Mouse (Mus musculus) hindbrain, embryonic 14.5 days (tissue): ENCODE data around the gene Sh3bgr. TPM values are rescaled to one million over a fixed set of nuclear protein-coding genes. Genes with fewer than 3 reads are reported as not detected.

Experiments
- ATAC-seq: fragments of 200-750 bp; cut with Nextera tagmentation; 2 replicates; pipeline ENCODE4 v1.8.0; 2017; ENCODE audit warnings: moderate number of reproducible peaks, mild to moderate bottlenecking, moderate TSS enrichment, moderate library complexity; ENCODE audit not compliant: low FRiP score
- DNase-seq: peaks from one replicate; pipeline ENCODE4 v3.0.0-alpha.2; 2015; ENCODE audit warnings: low spot score
- H3K27ac ChIP-seq: fragments of 300-500 bp; sonication (generic); 2 replicates; pipeline ENCODE4 v1.5.1; 2014; ENCODE audit warnings: mild to moderate bottlenecking, moderate library complexity
- H3K27me3 ChIP-seq: fragments of 300-500 bp; sonication (generic); 2 replicates; pipeline ENCODE4 v1.6.1; 2014; ENCODE audit warnings: mild to moderate bottlenecking, low read length, mixed read lengths; ENCODE audit not compliant: control insufficient read depth, insufficient read depth
- H3K36me3 ChIP-seq: fragments of 300-500 bp; sonication (generic); replicated peaks from 2 replicates; pipeline ENCODE4 v1.6.1; 2014; ENCODE audit not compliant: control insufficient read depth, insufficient read depth
- H3K4me1 ChIP-seq: fragments of 300-500 bp; sonication (generic); replicated peaks from 2 replicates; pipeline ENCODE4 v1.6.1; 2014; ENCODE audit warnings: antibody characterized with exemption, low read length, mixed read lengths; ENCODE audit not compliant: control insufficient read depth, insufficient read depth
- H3K4me2 ChIP-seq: fragments of 300-500 bp; sonication (generic); replicated peaks from 2 replicates; pipeline ENCODE4 v1.6.1; 2014; ENCODE audit warnings: mild to moderate bottlenecking, moderate library complexity
- H3K4me3 ChIP-seq: fragments of 300-500 bp; sonication (generic); replicated peaks from 2 replicates; pipeline ENCODE4 v1.5.1; 2014; ENCODE audit warnings: mild to moderate bottlenecking, low read length
- H3K9ac ChIP-seq: fragments of 300-500 bp; sonication (generic); 2 replicates; pipeline ENCODE4 v1.6.1; 2014
- H3K9me3 ChIP-seq: fragments of 300-500 bp; sonication (generic); 2 replicates; pipeline ENCODE4 v1.6.1; 2016; ENCODE audit warnings: low read length; ENCODE audit not compliant: control insufficient read depth
- WGBS: fragments of 180-500 bp; shearing (Covaris S2); extraction: QIAGEN DNeasy Blood & Tissue Kit; methylation state at CpG from one replicate; pipeline ENCODE4 v1.1.7; 2014; 5-methylcytosine and 5-hydroxymethylcytosine counted together
- polyA plus RNA-seq: library from polyadenylated mRNA; unstranded; fragments of >200 nt; fragmentation: Nextera tagmentation; extraction: Ambion mirVana; gene quantifications from 2 replicates; pipeline ENCODE4 v1.2.1, GENCODE M21; 2014

Sh3bgr gene
- polyA plus RNA-seq, 1 experiment from 2014 or later: 1.3 TPM

GRCm38 (mm10) chr16:96160927-96161326 is 39.3 kb upstream of the Sh3bgr start:
- Histone ChIP-seq H3K4me1 (peaks cover 12% of the 10 kb centered on the region), H3K27ac (no peak overlapping the region), H3K9ac (no peak overlapping the region), H3K9me3 (no peaks in the 10 kb centered on the region), H3K36me3 (peaks cover 4% of the 10 kb centered on the region), H3K27me3 (no peaks in the 10 kb centered on the region), H3K4me2 (no peak overlapping the region), H3K4me3 (no peak overlapping the region)
- 74% methylated on average over 1 of the region's 1 CpGs for WGBS
- no peak for ATAC-seq
- no peak for DNase-seq

- WGBS: 91% methylated on average over 4 of the region's 4 CpGs
- ATAC-seq (no peak), DNase-seq (no peak)
- no peak overlapping the region for H3K27ac ChIP-seq
- H3K9me3 ChIP-seq: no peaks in the 10 kb centered on the region
- H3K9ac ChIP-seq: no peak overlapping the region
- H3K4me2 ChIP-seq: no peak overlapping the region
- H3K4me3 ChIP-seq: no peak overlapping the region
- H3K36me3 ChIP-seq: peaks cover under 1% of the 10 kb centered on the region; the same call in 1 of the 2 replicates
- peaks cover 12% of the 10 kb centered on the region for H3K4me1 ChIP-seq
- no peaks in the 10 kb centered on the region for H3K27me3 ChIP-seq
Measured at GRCm38 (mm10) chr16:96161336-96161735, 38.9 kb upstream of the Sh3bgr start.

- DNase-seq: no peak
- no peaks in the 10 kb centered on the region for H3K36me3 ChIP-seq
- WGBS: 82% methylated on average over 4 of the region's 4 CpGs
Measured at GRCm38 (mm10) chr16:96165723-96166264, 34.5 kb upstream of the Sh3bgr start.

GRCm38 (mm10) chr16:96168837-96169236 is 31.4 kb upstream of the Sh3bgr start:
- no peak for DNase-seq
- H3K4me2 ChIP-seq: no peak overlapping the region
- H3K27me3 ChIP-seq: no peaks in the 10 kb centered on the region

More at GRCm38 (mm10) chr16:96165723-96166264, 34.5 kb upstream of the Sh3bgr start:
- Histone ChIP-seq H3K9me3 (no peaks in the 10 kb centered on the region), H3K4me2 (no peak overlapping the region), H3K27ac (no peak overlapping the region), H3K4me3 (no peak overlapping the region), H3K4me1 (no peaks in the 10 kb centered on the region), H3K9ac (no peak overlapping the region), H3K27me3 (no peaks in the 10 kb centered on the region)
- ATAC-seq: no peak

GRCm38 (mm10) chr16:96173648-96174047 is 26.6 kb upstream of the Sh3bgr start:
- no peaks in the 10 kb centered on the region for H3K36me3 ChIP-seq
- no peaks in the 10 kb centered on the region for H3K4me1 ChIP-seq
- no peaks in the 10 kb centered on the region for H3K9me3 ChIP-seq
- DNase-seq (no peak), ATAC-seq (no peak)
- no peak overlapping the region for H3K4me2 ChIP-seq
- H3K27ac ChIP-seq: no peak overlapping the region
- WGBS: 80% methylated on average over 8 of the region's 8 CpGs
- H3K4me3 ChIP-seq: no peak overlapping the region
- no peak overlapping the region for H3K9ac ChIP-seq
- no peaks in the 10 kb centered on the region for H3K27me3 ChIP-seq

More at GRCm38 (mm10) chr16:96168837-96169236, 31.4 kb upstream of the Sh3bgr start:
- Histone ChIP-seq H3K36me3 (no peaks in the 10 kb centered on the region), H3K27ac (no peak overlapping the region), H3K4me1 (no peaks in the 10 kb centered on the region), H3K9me3 (no peaks in the 10 kb centered on the region), H3K4me3 (no peak overlapping the region), H3K9ac (no peak overlapping the region)
- 88% methylated on average over 4 of the region's 4 CpGs for WGBS
- no peak for ATAC-seq

- DNase-seq (no peak), ATAC-seq (no peak)
- H3K27ac ChIP-seq: no peak overlapping the region
- no peaks in the 10 kb centered on the region for H3K36me3 ChIP-seq
- H3K4me3 ChIP-seq: no peak overlapping the region
- H3K27me3 ChIP-seq: no peaks in the 10 kb centered on the region
- H3K4me2 ChIP-seq: no peak overlapping the region
- H3K4me1 ChIP-seq: no peaks in the 10 kb centered on the region
- H3K9me3 ChIP-seq: no peaks in the 10 kb centered on the region
- H3K9ac ChIP-seq: no peak overlapping the region
- 44% methylated on average over 2 of the region's 2 CpGs for WGBS
Measured at GRCm38 (mm10) chr16:96175399-96175798, 24.9 kb upstream of the Sh3bgr start.

- no peak overlapping the region for H3K27ac ChIP-seq
- ATAC-seq (no peak), DNase-seq (no peak)
- H3K4me3 ChIP-seq: no peak overlapping the region
- no peaks in the 10 kb centered on the region for H3K36me3 ChIP-seq
- no peak overlapping the region for H3K9ac ChIP-seq
- no peaks in the 10 kb centered on the region for H3K27me3 ChIP-seq
- no peaks in the 10 kb centered on the region for H3K9me3 ChIP-seq
- no peak overlapping the region for H3K4me2 ChIP-seq
- no peaks in the 10 kb centered on the region for H3K4me1 ChIP-seq
Measured at GRCm38 (mm10) chr16:96179156-96179555, 21.1 kb upstream of the Sh3bgr start.

- Histone ChIP-seq H3K27ac (no peak overlapping the region), H3K36me3 (no peaks in the 10 kb centered on the region), H3K27me3 (no peaks in the 10 kb centered on the region), H3K4me2 (no peak overlapping the region), H3K9me3 (0 out of 2 replicates have a peak, but pooled peaks cover 3% of the 10 kb centered on the region), H3K4me3 (no peak overlapping the region), H3K4me1 (peaks cover 6% of the 10 kb centered on the region; the same call in 1 of the 2 replicates), H3K9ac (no peak overlapping the region)
- WGBS: 86% methylated on average over 5 of the region's 5 CpGs
- ATAC-seq (no peak), DNase-seq (no peak)
Measured at GRCm38 (mm10) chr16:96187619-96188018, 12.6 kb upstream of the Sh3bgr start.

GRCm38 (mm10) chr16:96191531-96192506 is 8.4 kb upstream of the Sh3bgr start, which contains the start of gene Lca5l:
Gene Lca5l (minus strand): TSS chr16:96192271.
- WGBS: under 1% methylated on average over 76 of the region's 77 CpGs
- H3K27ac ChIP-seq: peak within 1 kb of the TSS; percentile 80
- H3K27me3 ChIP-seq: no peaks in the 10 kb centered on the region
- DNase-seq (peak; percentile 100), ATAC-seq (peak; percentile 98)
- peaks cover 6% of the 10 kb centered on the region; the same call in 1 of the 2 replicates for H3K4me1 ChIP-seq
- H3K4me2 ChIP-seq: peak within 1 kb of the TSS; percentile 54
- H3K36me3 ChIP-seq: no peaks in the 10 kb centered on the region
- H3K4me3 ChIP-seq: peak within 1 kb of the TSS; percentile 86
- peak within 1 kb of the TSS; percentile 84 for H3K9ac ChIP-seq
- H3K9me3 ChIP-seq: no peaks in the 10 kb centered on the region
